Mouse (Mus musculus) cerebellum, adult 2 months (tissue): ENCODE measurements around the gene Syt14.

ENCODE experiments used
- CTCF ChIP-seq: fragments of 200-500 bp; IDR thresholded peaks from 2 replicates; pipeline ENCODE4 v1.5.1; 2011; ENCODE audit warnings: low read depth, mild to moderate bottlenecking, control low read depth, low read length, moderate library complexity, borderline replicate concordance; ENCODE audit not compliant: insufficient read depth
- POLR2A ChIP-seq: fragments of 200-500 bp; IDR thresholded peaks from 2 replicates; pipeline ENCODE4 v1.6.1; 2011; ENCODE audit warnings: low read length, control low read depth, borderline replicate concordance; ENCODE audit not compliant: insufficient read depth

GRCm38 (mm10) chr1:192851126-192851525, 184.4 kb downstream of the Syt14 start:
- TF ChIP-seq CTCF (no peak), POLR2A (no peak)
